Mouse (Mus musculus) R1 (cell line): ENCODE measurements around the gene Maml3.

Experiments used
- DNase-seq: peaks from one replicate; pipeline ENCODE4 v3.0.0-alpha.2; 2018; ENCODE audit warnings: low read depth, low spot score

The Maml3 gene

DNA sequence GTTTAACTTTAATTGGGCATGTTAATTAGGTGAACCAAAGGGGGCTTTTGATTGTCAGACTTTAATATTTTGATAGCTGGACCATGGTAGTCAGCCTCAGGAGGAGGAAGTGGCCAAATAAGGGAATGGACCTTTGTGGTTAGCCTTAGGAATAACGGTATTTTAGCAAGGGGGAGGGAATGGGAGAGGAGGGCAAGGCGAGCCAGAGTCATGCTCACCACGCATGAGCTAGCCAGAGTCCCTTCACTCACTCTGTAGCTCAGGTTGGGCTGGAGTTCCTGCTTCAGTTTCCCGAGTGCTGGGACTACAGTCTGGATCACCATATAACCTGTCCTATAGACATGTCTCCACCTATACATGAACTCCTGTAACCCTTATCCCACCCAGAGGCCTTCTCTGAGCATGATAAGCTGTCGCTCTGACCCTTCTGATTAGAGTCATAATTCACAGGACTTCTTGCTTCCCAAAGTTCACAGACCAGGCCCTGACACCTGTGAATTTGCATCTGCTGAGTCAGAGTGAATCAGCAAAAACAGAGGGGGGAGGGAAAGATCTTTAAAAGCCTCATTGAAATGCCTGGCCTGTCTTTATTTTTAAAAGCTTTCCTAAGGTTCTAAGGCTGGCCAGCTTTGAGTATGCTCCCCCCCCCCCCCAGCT is 434.3 kb downstream of the Maml3 start:
- peak; percentile 77 for DNase-seq

DNA sequence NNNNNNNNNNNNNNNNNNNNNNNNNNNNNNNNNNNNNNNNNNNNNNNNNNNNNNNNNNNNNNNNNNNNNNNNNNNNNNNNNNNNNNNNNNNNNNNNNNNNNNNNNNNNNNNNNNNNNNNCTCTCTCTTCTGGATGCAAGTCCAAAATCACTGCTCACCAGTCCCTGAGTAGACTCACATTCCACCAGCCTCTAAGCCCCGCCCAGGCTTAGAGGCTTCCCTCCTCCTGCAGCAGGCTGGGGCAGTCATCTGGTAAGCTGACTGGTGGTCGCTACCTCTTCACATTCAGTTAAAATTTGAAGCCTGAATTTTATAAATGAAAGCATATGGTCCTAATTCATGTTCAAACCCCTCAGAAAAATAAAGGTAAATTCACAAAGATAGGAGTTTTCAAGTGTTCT is 436.3 kb downstream of the Maml3 start:
- peak; percentile 35 for DNase-seq

DNA sequence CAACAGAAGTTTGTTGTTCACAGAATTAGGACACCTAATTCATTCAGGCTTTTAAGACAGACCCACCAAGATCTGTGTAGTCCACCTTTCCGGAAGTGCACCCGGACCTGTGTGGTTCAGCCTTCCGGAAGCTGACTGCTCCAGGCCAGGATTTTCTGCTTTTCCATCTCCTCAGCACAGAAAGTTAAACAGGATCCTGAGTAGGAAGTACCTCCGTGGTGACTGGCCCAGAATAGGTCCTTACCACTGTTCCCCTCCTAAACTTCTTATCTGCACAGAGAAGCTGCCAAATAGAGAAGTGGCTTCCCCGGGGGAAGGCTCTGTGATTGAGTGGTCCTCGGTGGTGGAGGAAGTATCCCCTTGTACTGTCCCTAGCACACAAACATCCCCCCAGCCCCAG is 442.3 kb downstream of the Maml3 start:
- DNase-seq = no peak

DNA sequence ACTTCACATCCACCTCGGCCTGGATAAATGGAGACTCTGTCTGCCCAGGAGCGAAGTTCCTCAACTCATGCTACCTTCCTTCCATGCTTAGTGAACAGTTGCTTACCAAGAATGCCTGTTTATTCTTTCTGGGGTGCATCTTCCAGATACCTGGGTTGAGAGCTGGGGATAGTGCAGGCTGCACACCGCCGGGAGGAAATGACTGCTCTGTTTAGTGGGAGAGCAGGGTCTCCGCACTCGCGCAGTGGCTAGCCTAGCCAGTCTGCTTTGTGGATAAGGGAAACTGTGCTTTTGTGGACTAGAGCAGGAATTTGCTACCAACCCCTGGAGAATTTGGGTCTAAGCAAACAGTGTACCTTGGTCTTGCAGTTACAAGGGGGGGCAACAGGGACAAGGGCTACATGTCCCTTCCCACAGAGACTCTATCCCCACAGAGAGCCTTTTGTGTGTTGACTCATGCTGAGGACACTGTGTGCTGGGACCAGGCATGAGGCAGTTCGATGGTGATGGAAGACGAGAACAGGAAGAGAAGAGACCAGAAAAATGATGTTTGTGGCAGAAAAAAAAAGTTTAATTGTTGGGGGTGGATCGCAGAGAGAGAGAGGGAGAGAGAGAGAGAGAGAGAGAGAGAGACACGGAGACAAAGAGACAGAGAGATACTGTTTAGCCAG is 442.9 kb downstream of the Maml3 start:
- DNase-seq = no peak

DNA sequence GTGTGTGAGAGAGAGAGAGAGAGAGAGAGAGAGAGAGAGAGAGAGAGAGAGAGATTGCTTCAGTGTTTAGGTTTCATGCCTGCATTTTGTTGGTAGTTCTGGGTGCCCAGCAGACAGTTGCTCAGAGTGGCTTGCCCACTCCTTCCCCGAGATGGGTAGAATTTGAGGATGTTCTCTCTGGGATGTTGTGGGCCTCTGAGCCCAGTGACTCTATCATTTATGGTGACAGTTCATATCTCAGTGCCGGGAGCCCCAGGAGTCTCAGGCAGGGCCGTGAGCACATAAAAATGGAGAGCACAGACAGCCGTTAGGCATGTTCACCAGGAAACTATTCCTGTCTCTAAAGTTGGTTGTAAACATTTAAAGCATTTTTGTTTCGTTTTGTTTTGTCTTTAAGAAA is 443.5 kb downstream of the Maml3 start:
- DNase-seq = no peak

DNA sequence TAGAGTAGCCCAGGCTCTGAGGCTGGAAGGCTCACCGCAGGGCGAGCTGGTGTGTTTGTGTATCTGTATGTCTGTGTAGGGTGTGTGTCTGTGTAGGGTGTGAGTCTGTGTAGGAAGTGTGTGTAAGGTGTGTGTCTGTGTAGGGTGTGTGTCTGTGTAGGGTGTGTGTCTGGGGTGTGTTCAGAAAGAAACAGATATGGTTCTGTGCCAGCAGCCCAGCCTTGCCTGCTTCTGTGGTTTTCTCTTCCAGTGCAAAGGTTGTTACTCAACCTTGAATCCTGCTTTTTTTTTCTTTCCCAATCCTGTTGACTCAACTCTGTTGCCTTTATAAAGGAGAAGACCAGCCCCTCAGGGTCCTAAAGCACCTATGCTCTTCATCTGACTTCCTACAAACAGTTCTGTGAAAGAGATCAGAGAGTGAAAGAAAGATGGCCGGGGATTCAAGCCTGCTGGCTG is 444.0 kb downstream of the Maml3 start:
- DNase-seq = no peak

DNA sequence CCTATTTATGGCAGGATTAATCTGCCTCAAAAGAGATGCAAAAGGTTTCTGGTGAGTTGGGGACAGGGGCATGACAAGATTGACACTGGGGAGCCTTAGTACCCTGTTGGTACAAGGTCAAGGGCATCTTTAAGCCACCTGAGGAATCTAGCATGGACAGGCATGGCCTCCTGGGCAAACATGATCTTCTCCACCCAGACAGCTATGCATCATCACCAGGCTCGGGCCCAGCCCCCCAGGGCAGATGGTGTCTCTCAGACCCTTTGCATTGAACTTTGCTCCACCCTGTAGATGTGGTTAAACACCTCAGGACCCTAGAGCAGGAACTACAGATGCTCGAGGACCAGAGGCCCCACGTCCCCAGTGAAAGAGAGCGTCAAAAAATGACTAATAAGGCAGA is 444.8 kb downstream of the Maml3 start, which contains the start of gene Mgst2:
Mgst2 (plus strand) TSS at position 301 of the 400 bp plus-strand sequence.
- DNase-seq = no peak

DNA sequence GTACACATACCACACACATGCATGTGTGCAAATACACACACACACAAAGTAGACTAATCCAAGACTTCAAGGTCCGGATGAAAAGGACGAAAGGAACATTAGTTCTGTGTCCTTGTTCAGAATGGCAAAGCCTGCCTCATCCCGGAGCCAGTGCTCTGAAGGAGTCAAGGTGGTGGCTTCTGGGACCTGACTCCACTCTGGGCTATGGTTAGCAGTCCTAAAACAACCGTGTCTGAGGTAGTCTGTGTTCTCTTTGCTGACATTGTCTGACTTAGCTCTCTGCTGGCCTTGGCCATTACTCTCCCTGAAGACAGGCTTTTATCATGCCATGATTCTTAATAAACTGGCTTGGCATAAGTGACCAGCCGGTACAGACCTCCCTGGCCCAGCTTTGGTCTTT is 445.5 kb downstream of the Maml3 start:
- DNase-seq = no peak

DNA sequence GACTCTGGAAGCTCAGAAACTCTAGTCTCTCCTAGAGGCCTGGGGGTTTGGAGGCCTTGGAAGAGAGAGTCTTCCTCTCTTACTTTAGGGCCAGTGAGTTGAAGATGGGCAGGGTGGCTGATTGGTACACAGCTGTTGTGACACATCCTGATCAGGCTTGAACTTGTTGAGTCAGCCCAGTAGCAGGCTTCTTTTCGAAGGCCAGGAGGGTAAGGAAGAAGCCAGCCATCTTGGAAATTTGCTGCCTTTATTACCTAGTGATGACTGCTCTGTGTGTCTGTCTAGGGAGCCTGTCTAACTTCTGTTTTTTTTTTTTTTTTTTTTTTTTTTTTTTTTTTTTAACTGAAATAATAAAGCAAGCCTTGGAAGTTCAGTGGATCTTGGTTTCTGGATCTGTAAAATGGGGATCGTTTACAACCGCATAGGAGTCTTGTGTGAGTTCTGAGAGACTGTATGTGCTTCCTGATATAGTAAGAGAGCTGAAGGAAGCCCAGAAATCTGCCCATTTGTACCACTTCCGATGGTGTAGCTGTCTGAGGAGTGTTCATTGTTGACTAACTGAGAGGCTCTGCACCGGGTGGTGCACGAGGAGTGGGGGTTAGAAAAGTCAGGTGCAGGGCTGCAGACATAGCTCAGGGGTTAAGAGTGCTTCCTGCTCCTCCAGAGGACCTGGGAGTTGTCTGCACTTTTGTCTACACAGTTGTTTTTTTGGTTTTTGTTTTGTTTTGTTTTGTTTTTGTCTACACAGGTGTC is 450.4 kb downstream of the Maml3 start:
- DNase-seq = no peak

DNA sequence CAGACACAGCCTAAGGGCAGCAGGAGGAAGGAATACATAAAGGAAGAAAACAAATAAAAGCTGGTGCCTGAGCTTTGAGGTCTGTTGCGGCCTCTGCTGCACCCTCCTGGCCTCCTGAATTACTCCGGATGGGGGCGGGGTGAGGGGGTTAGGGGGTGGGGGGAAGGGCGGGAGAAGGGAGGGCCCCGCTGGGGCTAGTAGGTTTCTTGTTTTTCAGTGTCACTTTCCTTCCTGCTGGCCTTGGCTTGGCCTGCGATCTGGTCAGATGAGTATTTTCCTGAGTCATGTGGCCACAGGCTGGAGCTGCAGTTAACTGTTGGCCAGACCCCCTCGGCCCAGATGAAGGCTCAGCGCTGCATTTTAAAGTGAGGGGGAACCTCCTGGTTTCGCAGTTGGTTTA is 452.2 kb downstream of the Maml3 start:
- peak; percentile 48 for DNase-seq

DNA sequence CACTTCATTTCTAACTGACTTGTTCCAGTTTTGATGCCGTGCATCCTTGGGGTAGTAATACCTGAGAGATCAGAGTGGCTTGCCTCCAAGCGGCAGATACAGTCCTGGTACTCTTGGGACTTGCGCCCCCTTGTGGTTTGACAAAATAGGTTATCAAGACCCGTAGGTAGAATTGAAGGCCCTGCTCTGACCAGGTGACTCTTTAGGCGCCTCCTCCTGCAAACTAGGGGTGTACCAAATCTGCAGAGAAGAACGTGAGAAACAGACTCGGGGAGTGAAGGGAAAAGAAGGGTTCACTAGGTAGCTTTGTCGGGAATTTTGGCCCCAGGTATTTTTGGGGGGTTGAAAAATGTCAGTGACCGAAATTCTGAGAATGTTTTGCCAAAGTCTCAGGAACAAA is 452.6 kb downstream of the Maml3 start:
- DNase-seq = peak; percentile 90

DNA sequence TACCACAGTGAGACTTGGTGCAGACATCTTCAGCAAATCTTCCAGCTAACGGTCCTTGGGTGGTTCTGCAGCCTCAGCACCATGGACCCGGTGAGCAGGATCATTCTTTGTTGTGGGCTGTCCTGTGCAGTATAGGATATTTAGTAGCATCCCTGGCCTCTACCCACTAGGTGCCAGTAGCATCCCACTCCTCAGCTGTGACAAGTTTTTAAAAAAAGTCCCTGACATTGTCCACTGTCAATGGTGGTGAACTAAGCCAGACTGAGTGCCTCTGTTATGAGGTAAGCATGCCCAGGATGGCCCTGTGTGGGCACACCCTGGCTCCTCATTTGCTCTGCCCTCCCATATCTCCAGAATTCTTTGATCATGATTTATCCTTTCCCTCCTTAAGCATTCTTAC is 453.7 kb downstream of the Maml3 start:
- no peak for DNase-seq

DNA sequence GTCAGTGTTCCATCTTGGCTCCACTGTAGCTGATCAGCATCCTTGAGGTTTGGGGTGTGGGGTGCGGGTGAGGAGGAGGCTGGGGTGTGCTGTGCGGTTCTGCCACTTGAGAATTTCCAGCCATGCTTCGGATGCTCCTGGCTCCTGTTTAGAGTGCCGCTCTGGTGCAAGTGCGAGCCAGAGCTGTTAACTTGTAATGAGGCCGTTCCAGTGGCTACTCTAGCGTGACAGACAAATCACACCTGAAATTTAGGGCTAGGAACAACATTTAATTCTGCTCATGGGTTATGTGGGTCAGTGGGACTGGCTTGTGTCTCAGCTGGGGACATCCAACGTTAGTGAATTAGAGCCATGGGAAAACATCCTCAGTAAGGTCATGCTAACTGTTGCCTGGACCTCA is 454.9 kb downstream of the Maml3 start:
- no peak for DNase-seq

DNA sequence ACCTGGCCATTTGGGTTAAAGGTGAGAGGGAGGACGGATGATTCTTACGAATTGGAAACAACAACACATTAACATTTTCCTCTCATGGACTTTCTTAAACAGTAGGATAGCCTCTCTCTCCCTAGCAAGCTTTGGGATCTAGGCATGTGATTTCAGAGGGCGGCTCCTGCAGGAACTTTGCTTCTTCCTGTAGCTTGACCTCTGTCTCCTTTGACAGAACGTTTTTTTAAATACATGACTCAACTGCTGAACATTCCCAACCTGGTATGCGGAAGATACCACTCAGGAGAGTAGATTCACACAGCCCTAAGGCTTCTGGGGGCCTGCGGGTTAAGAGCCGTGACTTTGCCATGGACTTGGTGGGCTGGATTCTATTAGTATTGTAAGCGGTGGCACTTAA is 455.4 kb downstream of the Maml3 start:
- DNase-seq = no peak

DNA sequence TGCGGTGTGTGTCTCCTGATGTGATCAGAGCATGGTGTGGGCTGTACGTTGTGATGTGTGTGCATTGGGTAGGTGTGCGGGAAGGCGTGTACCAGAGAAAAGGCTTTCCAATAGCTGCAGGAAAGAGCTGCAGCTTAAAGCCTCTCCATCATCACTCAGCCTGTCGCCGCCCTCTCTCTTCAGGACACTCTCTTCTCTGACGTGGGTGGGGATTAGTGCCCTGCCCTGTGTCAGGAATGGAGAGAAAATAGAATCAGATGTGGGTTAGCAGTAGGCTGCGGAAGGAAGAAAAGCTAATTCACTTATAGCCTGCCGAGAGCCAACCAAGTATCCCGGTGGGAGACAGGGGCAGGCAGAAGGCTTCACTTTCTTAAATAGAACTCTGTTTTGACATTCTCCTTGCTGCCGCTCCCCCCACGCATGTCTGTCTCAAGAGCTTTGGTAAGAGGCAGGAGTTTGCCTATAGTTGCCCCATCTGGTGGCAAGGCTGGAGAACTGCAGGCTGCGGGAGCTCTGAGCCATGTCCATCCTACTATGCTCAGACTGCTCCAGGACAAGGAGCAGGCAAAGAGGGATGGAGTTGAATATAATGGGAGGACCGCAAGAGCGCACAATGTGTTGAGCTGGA is 456.7 kb downstream of the Maml3 start:
- peak; percentile 86 for DNase-seq

DNA sequence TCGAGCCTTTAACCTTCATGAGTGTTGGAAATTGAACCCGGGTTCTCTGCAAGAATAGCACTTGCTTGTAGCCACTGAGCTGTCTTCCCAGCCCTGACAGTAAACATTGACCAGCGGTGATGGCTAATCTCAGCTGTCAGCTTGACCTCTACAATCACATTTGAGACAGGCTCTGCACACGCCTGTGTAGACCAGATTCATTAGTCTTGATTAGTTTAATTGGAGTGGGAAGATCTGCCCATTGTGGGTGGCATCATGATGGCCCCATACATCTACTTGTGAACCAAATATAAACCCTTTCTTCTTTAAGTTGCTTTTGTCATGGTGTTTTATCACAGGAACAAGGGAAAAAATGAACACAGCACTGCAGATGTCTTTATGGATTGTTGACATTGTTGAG is 457.5 kb downstream of the Maml3 start:
- DNase-seq = no peak

DNA sequence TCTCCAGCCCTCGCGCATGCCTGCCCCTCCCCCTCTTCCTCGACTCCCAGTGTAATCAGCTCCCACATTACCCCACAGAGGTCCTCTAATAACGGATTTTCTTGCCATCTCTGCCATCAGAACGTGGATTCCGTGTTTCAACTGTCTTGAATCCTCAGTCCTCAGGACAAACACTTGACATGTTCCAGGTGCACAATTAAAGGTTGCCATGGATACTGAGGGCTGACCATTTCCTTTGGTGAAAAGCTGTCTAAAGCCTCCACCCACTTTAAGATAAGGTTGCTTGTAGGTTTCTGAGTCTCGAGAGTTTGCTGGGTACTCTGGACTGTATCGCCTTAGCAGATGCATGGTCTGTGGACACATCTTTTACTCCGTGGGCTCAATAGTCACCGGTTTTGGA is 458.6 kb downstream of the Maml3 start:
- peak; percentile 69 for DNase-seq

DNA sequence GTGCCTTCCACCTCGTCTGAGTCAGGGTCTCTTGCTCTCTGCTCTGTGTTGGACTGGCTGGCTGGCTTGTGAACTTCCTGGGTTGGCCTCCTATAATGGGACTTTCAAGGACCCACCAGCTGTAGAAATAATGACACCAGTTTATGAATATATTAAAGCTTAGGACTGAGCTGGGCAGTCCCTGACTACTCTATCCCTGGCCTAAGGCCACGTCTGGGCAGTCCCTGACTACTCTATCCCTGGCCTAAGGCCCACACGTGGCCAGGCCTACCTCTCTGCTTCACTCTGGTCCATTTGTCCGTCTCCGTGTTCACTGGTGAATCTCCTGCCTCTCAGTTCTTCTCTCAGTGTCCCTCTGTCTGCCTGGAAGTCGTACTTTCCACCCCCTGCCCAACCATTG is 459.4 kb downstream of the Maml3 start:
- DNase-seq = no peak

DNA sequence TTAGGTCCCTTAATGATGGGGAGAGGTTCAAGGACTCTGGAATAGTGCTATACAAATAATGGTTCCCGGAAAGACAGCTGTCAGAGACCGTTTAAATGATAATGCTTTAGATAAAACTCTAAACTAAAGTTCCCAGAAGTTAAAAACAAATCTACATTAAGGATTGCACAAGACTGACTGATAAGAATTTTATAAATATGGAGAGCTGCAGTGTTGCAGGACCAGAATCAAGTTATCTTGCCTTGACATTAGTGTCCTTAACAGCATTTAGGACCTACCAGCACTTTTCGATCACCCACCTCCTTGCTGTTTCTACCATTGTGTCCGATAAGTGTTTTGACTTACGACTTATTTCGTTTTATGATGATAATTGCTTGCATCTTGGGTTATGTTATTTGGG is 466.6 kb downstream of the Maml3 start:
- no peak for DNase-seq

DNA sequence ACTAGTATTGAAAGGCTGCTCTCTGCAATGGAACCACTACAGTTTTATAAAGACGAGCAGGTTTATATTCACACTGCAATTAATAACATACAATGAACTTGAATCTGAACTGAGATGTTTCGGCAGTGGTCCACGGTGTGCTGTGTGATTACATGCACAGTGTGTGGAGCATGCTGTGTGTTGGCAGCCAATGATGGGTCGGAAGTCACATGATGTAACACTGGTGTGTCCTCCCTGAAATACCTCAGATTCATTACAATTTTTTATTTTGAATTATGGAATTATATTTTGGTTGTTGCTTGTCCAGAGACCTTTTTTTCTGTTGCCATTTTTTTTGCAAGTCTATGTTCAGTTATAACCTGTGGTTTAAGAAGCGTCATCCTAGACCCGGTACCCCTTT is 467.6 kb downstream of the Maml3 start:
- no peak for DNase-seq

DNA sequence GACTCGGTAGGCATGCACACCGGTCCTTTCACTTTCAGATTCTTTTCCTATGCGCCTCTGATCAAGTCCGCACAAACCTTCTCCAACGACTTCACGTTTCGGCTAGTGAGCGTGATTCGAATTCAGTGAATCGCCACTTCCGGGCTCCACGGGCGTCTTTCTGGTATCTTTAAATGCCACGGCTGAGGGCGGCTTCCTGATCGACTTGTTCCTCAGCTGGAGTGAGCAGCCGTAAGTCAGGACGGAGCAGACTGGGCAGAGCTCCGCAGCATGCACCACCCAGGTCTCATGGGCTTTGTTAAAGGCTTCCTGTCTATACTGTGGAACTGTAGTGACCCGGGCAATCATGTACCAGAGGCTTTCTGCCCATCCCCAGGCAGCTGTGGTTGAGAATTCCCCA is 468.2 kb downstream of the Maml3 start:
- peak; percentile 17 for DNase-seq

DNA sequence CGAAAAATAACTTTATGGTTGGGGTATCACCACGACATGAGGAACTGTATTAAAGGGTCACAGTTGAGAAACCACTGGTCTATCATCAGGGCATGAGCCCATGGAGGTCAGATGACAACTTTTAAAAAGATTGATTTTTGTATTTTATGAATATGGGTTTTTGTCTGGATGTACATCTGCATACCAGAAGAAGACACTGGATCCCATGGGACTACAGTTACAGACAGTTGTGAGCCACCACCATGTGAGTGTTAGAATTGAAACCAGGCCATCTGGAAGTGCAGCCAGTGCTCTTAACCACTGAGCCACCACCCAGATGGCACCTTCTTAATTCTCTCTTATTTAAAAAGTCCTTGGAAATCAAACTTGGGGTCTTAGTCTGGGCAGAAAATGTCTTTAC is 468.9 kb downstream of the Maml3 start:
- DNase-seq = no peak
